Mouse (Mus musculus) left cerebral cortex, adult 2 months (tissue): ENCODE data around the gene Tmem259. TPM values are rescaled to one million over a fixed set of nuclear protein-coding genes. Genes with fewer than 3 reads are reported as not detected.

ENCODE experiments used
- DNase-seq, 2 experiments: peaks; one replicate each; pipeline ENCODE4 v3.0.0; 2021 to 2022; ENCODE audit warnings: low spot score in 2 of 2, mixed read lengths in 1 of 2; ENCODE audit errors: extremely low spot score in 1 of 2
- H3K27ac ChIP-seq: fragments of 200-600 bp; 2 replicates; pipeline ENCODE4 v1.8.1; 2022
- H3K4me3 ChIP-seq: fragments of 200-600 bp; 2 replicates; pipeline ENCODE4 v1.8.1; 2022
- CTCF ChIP-seq: fragments of 200-600 bp; IDR thresholded peaks from 2 replicates; pipeline ENCODE4 v1.8.1; 2022; ENCODE audit warnings: antibody characterized with exemption, mild to moderate bottlenecking, moderate library complexity
- intact Hi-C: fragments of 180-260 bp; cut with DNase I; formaldehyde crosslinking; loops from one replicate; pipeline ENCODE4 v1.15.1; 2025
- total RNA-seq, 2 experiments: library from RNA; stranded (reverse); gene quantifications; 2 replicates each; pipeline ENCODE4 v1.2.3; 2021

The Tmem259 gene
- total RNA-seq, 2 experiments from 2014 or later, result 122 to 126 TPM

DNA sequence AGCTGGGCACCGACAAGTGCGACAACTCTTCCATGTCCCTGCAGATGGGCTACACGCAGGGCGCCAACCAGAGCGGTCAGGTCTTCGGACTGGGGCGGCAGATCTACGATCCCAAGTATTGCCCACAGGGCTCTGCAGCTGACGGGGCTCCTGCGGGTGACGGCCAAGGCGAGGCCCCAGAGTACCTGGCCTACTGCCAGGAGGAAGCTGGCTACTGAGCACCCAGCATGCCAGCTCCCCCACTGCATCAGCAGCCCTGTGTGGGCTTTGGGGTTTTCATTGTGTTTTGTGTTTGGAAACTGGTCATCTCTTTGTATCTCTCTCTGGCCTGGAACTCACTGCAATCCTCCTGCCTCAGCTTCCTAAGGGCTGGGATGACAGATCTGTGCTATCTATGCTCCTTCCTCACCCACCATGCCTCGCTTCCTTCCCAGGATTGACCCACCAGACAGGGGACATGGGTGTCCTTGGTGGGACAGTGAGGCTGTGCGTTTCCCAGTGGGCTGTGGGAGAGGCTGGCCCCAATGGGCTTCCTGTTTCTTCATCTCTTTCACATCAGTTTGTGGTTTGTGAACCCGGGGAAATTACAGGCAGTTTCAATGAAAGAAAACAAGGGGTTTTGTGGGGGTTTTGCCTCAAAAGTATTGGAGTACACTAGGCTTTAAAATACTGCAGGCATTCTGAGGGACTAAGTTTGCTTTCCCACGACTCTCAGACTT is 10.4 kb upstream of the Tmem259 start:
- intact Hi-C loops, result loop anchor here (5.0 kb wide), 1 partner anchor 43 kb away; the partner anchor contains the start of gene Polr2e
- no peak for TF ChIP-seq CTCF
- H3K4me3 ChIP-seq, result no peak overlapping the region
- no peak overlapping the region for H3K27ac ChIP-seq
- DNase-seq, result no peak

DNA sequence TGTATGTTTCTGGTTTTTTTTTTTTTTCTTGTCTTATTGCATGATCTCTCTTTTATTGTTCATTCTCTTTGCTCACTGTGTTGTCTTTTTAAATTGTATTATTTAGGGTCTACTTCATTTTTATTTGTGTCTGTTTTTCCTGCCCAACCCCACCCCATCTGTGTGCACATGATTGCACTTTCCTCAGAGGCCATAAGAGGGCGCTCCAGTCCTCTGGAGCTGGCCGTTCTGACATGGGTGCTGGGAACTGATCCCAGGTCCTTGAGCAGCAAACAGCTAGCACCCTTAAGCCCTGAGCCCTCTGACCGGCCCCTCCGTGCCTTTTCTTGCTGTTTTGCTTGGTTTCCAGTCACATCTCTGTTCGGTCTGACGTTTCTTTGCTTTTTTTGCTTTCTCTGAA is 7.4 kb upstream of the Tmem259 start:
- intact Hi-C loops, result no loop called here

DNA sequence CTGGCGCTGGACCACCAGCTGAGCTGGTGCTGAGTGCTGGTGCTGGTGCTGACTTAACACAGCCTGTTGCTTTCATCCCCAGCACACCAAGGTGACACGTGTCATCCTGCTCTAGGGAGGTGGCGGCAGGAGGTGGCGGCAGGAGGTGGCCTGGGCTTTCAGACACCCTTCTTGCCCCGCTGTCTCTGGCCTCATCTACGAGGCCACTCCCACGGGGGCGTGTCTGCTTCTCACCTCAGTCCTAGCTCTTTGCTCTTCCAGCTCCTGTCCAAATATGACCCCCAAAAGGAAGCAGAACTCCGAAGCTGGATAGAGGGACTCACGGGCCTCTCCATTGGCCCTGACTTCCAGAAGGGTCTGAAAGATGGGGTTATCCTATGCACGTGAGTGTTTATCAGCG is 7.0 kb upstream of the Tmem259 start:
- intact Hi-C loops, result no loop called here

More for the DNA sequence above, 7.4 kb upstream of the Tmem259 start:
- peak; percentile 20 for TF ChIP-seq CTCF
- DNase-seq, result no peak
- H3K27ac ChIP-seq, result no peak overlapping the region
- no peak overlapping the region for H3K4me3 ChIP-seq

DNA sequence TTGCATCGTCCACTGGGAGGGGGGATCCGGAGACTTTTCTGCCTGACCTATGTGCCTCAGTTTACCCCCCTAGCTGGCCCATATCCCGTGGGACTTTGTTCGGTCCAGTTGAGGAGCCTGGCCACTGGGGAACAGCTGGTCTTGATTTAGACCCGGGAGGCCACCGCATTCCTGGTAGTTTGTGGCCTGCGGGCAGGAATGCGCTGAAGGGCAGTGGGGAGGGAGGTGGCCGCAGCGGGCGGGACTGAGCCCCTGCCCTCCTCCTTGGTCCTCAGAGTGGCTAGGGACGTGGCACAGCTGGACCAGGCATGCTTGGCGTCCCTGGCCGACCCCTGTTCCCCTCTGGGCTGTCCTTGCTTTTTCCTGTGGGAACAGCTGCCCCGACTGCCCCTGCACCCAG is 5.7 kb upstream of the Tmem259 start:
- no peak for TF ChIP-seq CTCF
- DNase-seq, result no peak
- no peak overlapping the region for H3K4me3 ChIP-seq
- intact Hi-C loops, result loop anchor here (10.0 kb wide), 1 partner anchor 255 kb away; the partner anchor contains the start of gene Ndufs7
- H3K27ac ChIP-seq, result no peak overlapping the region

More for the DNA sequence above, 7.0 kb upstream of the Tmem259 start:
- TF ChIP-seq CTCF, result no peak
- DNase-seq, result no peak
- H3K4me3 ChIP-seq, result no peak overlapping the region
- H3K27ac ChIP-seq, result no peak overlapping the region

DNA sequence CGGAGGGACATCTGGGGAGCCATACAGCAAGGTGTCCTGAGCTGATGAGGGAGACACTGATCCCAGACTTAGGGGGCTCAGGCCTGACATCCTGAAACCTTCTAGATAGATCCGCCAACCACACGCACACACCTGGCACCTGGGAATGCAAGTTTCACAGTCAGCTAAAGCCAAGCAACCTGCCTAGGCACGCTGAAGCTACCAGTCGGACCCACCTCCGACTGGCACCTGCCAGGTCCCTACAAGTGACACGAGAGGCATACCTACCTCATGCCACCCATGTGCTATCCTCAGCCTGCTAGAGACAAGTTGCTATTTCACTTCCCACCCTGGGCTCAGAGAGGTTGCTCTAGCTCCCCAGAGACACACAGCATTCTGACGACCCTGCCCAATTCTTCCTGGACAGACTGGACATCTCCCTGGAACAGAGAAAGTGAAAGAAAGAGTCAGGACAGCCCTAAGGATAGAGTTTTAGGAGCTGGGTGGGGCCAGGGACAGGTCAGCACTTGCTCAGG is 5.2 kb upstream of the Tmem259 start:
- no peak for DNase-seq
- no peak overlapping the region for H3K4me3 ChIP-seq
- H3K27ac ChIP-seq, result no peak overlapping the region
- no peak for TF ChIP-seq CTCF
- intact Hi-C loops, result loop anchor here (10.0 kb wide), 1 partner anchor 255 kb away; the partner anchor contains the start of gene Ndufs7

DNA sequence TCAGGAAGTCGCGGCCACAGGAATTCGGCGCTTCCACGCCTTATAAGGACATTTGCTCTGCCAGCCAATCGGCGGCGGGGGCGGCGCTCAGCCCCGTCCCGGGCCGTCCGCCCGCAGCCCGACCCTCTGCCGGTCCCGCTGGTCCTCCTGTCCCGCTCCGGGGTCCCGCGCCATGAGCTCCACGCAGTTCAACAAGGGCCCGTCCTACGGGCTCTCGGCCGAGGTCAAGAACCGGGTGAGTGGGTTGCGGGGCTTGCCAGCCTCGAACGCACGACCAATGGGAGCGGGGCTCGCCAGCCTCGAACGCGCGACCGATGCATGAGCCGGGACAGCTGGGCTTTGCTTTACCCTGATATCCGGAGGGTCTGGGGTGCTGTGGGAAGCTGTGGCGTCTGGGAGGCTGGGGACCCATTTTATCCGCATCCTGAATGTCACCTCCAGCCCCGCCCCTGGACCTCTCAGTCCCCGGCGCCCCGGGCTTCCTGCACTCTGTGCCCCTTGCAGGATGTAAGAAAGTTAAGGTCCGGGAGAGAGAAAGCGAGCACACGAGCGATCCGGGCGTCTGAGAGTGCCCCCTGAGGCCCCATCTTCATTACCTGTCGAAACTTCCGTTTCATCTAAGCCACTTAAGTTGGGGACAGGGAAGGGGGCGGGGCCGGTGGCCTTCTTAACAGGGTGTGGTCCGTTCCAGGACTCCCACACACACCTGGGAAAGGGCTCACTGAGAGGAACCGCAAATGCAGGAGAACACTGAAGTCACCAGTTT is 4.6 kb upstream of the Tmem259 start, which contains the start of gene Cnn2:
Gene Cnn2, plus strand, starts transcription at position 79 of the 766 bp plus-strand sequence.
- no peak for TF ChIP-seq CTCF
- intact Hi-C loops, result loop anchor here (10.0 kb wide), 1 partner anchor 256 kb away; the partner anchor contains the start of gene Ndufs7

DNA sequence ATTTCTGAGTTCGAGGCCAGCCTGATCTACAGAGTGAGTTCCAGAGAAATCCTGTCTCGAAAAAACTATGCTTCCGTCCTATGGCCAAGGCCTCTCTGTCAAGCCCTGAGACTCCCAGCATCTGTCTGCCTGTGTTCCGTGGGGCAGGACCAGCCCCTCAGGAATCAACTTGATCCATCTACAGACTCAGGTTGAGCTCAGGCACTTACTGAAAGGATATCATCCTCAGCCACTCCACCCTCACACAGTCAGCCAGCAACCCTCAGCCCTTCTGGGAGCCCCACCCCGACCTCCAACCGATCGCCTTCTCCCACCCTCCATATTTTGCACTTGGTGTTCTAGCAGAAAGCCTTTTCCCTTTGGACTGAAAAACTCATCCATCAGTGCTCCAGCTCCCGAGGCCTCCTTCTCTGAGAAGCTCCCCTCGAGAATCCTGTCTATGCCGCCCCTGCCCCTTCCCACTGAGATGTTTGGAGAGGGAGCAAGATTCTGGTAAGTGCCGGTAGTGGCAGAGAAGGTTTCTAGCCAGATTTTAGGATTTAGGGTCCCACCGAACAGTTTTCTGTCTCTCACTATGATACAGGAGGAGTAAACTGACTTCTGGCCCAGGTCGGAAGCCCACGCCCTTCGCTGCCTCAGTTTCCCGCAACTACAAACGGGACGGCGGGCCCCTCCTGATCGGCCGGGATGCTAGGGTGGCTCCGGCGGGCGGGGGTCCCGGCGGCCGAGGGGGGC is 3.8 kb upstream of the Tmem259 start:
- Histone ChIP-seq H3K27ac (peak overlapping the region; percentile 67; the same call in 1 of the 2 replicates), H3K4me3 (peak overlapping the region; percentile 50)
- intact Hi-C loops, result loop anchor here (10.0 kb wide), 1 partner anchor 257 kb away; the partner anchor contains the start of gene Ndufs7
- peak in 1 of 2 experiments; percentile 10 for DNase-seq
- TF ChIP-seq CTCF, result no peak

More for the DNA sequence above, 4.6 kb upstream of the Tmem259 start, which contains the start of gene Cnn2:
- Histone ChIP-seq H3K27ac (peak within 1 kb of the TSS; percentile 67; the same call in 1 of the 2 replicates), H3K4me3 (peak within 1 kb of the TSS; percentile 50)
- no peak for DNase-seq

DNA sequence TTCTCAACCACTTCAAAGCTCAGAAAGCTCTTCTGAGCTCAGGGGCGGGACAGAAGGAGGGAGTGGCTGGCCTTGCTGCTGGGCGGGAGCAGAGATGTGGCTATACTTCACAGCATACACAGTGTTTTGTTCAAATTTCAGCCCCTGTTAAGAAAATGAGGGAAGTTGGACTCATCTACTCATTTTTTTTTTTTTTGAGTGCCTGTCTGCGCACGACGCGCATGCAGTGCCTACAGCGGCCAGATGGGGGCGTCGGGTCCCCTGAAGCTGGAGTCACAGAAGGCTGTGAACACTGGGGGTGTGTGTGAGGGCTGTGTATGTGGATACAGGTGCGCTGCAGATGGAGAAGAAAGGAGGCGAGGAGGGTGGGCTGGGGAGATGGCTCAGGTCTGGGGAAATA is 2.8 kb upstream of the Tmem259 start:
- Histone ChIP-seq H3K4me3 (no peak overlapping the region), H3K27ac (peak overlapping the region; percentile 98)
- intact Hi-C loops, result loop anchor here (10.0 kb wide), 1 partner anchor 258 kb away; the partner anchor contains the start of gene Ndufs7
- peak; percentile 79 to 86 for DNase-seq
- peak; percentile 87 for TF ChIP-seq CTCF

DNA sequence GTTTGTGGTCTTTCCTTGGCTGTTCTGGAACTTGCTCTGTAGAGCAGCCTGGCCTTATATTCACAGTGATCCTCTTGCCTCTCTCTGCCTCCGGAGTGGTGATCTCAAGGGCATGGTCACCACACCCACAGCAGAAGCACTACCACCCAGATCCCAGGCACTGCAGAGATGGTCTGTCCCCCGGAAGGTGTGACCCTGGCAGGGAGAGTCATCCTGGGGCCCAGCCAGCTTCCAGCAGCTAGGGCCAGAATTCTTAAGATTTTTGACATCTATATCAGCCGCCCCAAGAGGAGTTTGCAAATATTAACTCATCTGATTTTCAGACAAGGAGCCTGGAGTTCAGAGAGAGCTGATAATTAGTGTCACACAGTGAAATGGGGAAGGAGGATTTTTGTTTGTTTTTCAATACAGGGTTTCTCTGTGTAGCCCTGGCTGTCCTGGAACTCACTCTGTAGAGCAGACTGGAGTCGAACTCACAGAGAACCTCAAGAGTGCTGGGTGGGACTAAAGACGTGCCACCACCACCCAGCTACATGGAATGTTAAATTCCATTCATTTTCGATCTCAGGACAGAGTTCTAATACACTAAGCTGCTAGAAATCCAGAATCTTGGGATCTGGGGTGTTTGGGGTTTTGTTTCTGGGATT is 2.2 kb upstream of the Tmem259 start:
- intact Hi-C loops, result loop anchor here (10.0 kb wide), 1 partner anchor 258 kb away; the partner anchor contains the start of gene Ndufs7

More for the DNA sequence above, 2.2 kb upstream of the Tmem259 start:
- H3K4me3 ChIP-seq, result peak overlapping the region; percentile 64
- peak overlapping the region; percentile 98 for H3K27ac ChIP-seq
- no peak for TF ChIP-seq CTCF
- DNase-seq, result no peak
